In the genomic region with DNA sequence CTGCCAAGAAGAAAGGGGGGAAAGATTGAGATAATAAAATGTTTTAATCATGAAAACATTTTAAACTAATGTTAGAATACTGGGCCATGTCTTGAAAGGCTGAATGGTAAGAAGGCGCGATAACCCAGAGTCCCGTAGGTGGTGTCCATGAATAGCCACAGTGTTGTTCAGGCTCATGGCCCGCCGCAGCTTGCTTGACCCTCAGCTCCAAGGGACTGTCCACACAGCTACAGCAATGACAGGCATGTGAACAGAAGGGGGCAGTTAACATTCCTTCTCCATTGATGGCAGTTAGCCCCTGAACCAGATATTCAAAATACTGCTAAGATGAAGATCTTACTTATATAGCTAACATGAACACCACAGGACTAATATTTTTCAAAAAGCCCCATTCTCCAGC, we compare ENCODE assay signal across 17 mouse cellular contexts.
DNase-seq lines count a peak whose midpoint lies in the region; ATAC-seq and TF ChIP-seq lines count a peak whose summit lies in the region.
"Had no signal": no experiment of that assay in that cellular context is flagged by ENCODE, and none has a peak within 500 bp of the region (broad histone marks: within the 10 kb centered on the region; RNA-seq: fewer than 3 reads in every experiment).

No protein-coding gene starts in this region.

- no peak overlapping the region for H3K4me2 ChIP-seq in kidney, embryonic 14.5 days (replicated peaks; ENCODE audit: low read depth, low read length)
- no peak overlapping the region for H3K4me2 ChIP-seq in neural tube, embryonic 13.5 days
- H3K4me2 ChIP-seq in neural tube, embryonic 15.5 days = no peak overlapping the region
- H3K4me2 ChIP-seq: embryonic facial prominence, embryonic 13.5 days; liver, embryonic 11.5 days; lung, embryonic 14.5 days had no signal

- TF ChIP-seq EP300 in heart, adult 2 months (IDR thresholded peaks at IDR 0.05; ENCODE audit: insufficient read depth, low read depth, low read length) = no peak

- H3K4me1 ChIP-seq in heart, adult 2 months (ENCODE audit: control insufficient read depth, insufficient read depth, low read length) = peaks cover 29% of the 10 kb centered on the region
- H3K4me1 ChIP-seq in kidney, adult 2 months (ENCODE audit: control insufficient read depth, insufficient read depth, low read length) = peaks cover 11% of the 10 kb centered on the region; the same call in 1 of the 2 replicates
- H3K4me1 ChIP-seq in kidney, embryonic 14.5 days (ENCODE audit: control insufficient read depth, insufficient read depth, low read length) = peaks cover 10% of the 10 kb centered on the region; the same call in 1 of the 2 replicates
- peaks cover 50% of the 10 kb centered on the region for H3K4me1 ChIP-seq in neural tube, embryonic 13.5 days (replicated peaks)
- peaks cover 31% of the 10 kb centered on the region for H3K4me1 ChIP-seq in neural tube, embryonic 15.5 days

- peaks cover 19% of the 10 kb centered on the region for H3K36me3 ChIP-seq in heart, adult 2 months (ENCODE audit: control insufficient read depth, insufficient read depth, low read length)
- H3K36me3 ChIP-seq in kidney, adult 2 months (ENCODE audit: control insufficient read depth, insufficient read depth, low read length) = peaks cover 1% of the 10 kb centered on the region; the same call in 1 of the 2 replicates
- H3K36me3 ChIP-seq in kidney, embryonic 14.5 days (ENCODE audit: control insufficient read depth, insufficient read depth, low read length) = no peaks in the 10 kb centered on the region
- H3K36me3 ChIP-seq in neural tube, embryonic 13.5 days = peaks cover 21% of the 10 kb centered on the region
- H3K36me3 ChIP-seq in neural tube, embryonic 15.5 days = no peaks in the 10 kb centered on the region
- H3K36me3 ChIP-seq: embryonic facial prominence, embryonic 13.5 days; G1E; limb, embryonic 10.5 days had no signal

- H3K9ac ChIP-seq in heart, adult 2 months (ENCODE audit: low read depth, low read length) = no peak overlapping the region
- H3K9ac ChIP-seq in kidney, embryonic 14.5 days (ENCODE audit: low read depth, low read length) = no peak overlapping the region
- H3K9ac ChIP-seq in neural tube, embryonic 13.5 days = no peak overlapping the region
- H3K9ac ChIP-seq in neural tube, embryonic 15.5 days (replicated peaks) = no peak overlapping the region
- H3K9ac ChIP-seq: embryonic facial prominence, embryonic 13.5 days; lung, embryonic 14.5 days had no signal

- no peak for TF ChIP-seq POLR2A in heart, adult 2 months (IDR thresholded peaks at IDR 0.05; ENCODE audit: insufficient read depth, low read depth, low read length)
- no peak for TF ChIP-seq POLR2A in kidney, adult 2 months (IDR thresholded peaks at IDR 0.05; ENCODE audit: low read depth, low read length)

- no peaks in the 10 kb centered on the region for H3K27me3 ChIP-seq in heart, adult 2 months (ENCODE audit: control insufficient read depth, insufficient read depth, low read length)
- no peaks in the 10 kb centered on the region for H3K27me3 ChIP-seq in kidney, adult 2 months (replicated peaks; ENCODE audit: control insufficient read depth, insufficient read depth, low read length)
- H3K27me3 ChIP-seq in kidney, embryonic 14.5 days (ENCODE audit: control insufficient read depth, insufficient read depth, low read length) = no peaks in the 10 kb centered on the region
- no peaks in the 10 kb centered on the region for H3K27me3 ChIP-seq in neural tube, embryonic 13.5 days
- H3K27me3 ChIP-seq in neural tube, embryonic 15.5 days (replicated peaks) = no peaks in the 10 kb centered on the region
- H3K27me3 ChIP-seq: embryonic facial prominence, embryonic 13.5 days had no signal

- H3K4me3 ChIP-seq in heart, adult 2 months = no peak overlapping the region
- H3K4me3 ChIP-seq in kidney, adult 2 months (ENCODE audit: insufficient read depth, low read depth, low read length) = no peak overlapping the region
- no peak overlapping the region for H3K4me3 ChIP-seq in kidney, embryonic 14.5 days (ENCODE audit: low read length)
- H3K4me3 ChIP-seq in neural tube, embryonic 13.5 days = no peak overlapping the region
- no peak overlapping the region for H3K4me3 ChIP-seq in neural tube, embryonic 15.5 days (replicated peaks)
- H3K4me3 ChIP-seq: embryonic facial prominence, embryonic 13.5 days; limb, embryonic 10.5 days had no signal

- no peaks in the 10 kb centered on the region for H3K79me2 ChIP-seq in heart, adult 2 months (replicated peaks; ENCODE audit: control insufficient read depth, insufficient read depth, low read length)

- ATAC-seq in kidney, embryonic 14.5 days (ENCODE audit: low FRiP score, low TSS enrichment) = no peak
- no peak for ATAC-seq in neural tube, embryonic 13.5 days (ENCODE audit: low read depth)
- no peak for ATAC-seq in neural tube, embryonic 15.5 days (ENCODE audit: low FRiP score)
- ATAC-seq: hindbrain, postnatal 0 days had no signal

- 0 out of 2 replicates have a peak, but pooled peaks have one; percentile 6 for TF ChIP-seq CTCF in heart, adult 2 months (IDR thresholded peaks at IDR 0.05)
- TF ChIP-seq CTCF in kidney, adult 2 months (conservative IDR thresholded peaks at IDR 0.05; ENCODE audit: insufficient read depth, insufficient read length, low read depth, low read length) = no peak

- intact Hi-C loops in heart, adult 2 months (cut with DNase I) = loop anchor here (5.0 to 10.0 kb wide), 3 partner anchors 67 to 175 kb away; no protein-coding TSS in a partner anchor

- peak overlapping the region; percentile 90 for H3K27ac ChIP-seq in heart, adult 2 months
- H3K27ac ChIP-seq in kidney, adult 2 months (ENCODE audit: insufficient read depth, low read depth, low read length) = 0 out of 2 replicates have a peak overlapping the region, but pooled peaks have one; percentile 70
- H3K27ac ChIP-seq in kidney, embryonic 14.5 days (ENCODE audit: low read depth, low read length) = no peak overlapping the region
- peak overlapping the region; percentile 75 for H3K27ac ChIP-seq in neural tube, embryonic 13.5 days (replicated peaks)
- H3K27ac ChIP-seq in neural tube, embryonic 15.5 days (replicated peaks) = no peak overlapping the region
- H3K27ac ChIP-seq: limb, embryonic 10.5 days had no signal

- 49% methylated on average over 5 of the region's 5 CpGs for WGBS in heart, adult 2 months
- 79% methylated on average over 5 of the region's 5 CpGs for WGBS in kidney, adult 2 months
- WGBS in kidney, embryonic 14.5 days = 88% methylated on average over 5 of the region's 5 CpGs
- 80% methylated on average over 5 of the region's 5 CpGs for WGBS in neural tube, embryonic 13.5 days
- 89% methylated on average over 5 of the region's 5 CpGs for WGBS in neural tube, embryonic 15.5 days

- H3K9me3 ChIP-seq in kidney, embryonic 14.5 days (ENCODE audit: control insufficient read depth, low read length) = no peaks in the 10 kb centered on the region
- no peaks in the 10 kb centered on the region for H3K9me3 ChIP-seq in neural tube, embryonic 13.5 days
- H3K9me3 ChIP-seq in neural tube, embryonic 15.5 days (replicated peaks) = no peaks in the 10 kb centered on the region
- H3K9me3 ChIP-seq: embryonic facial prominence, embryonic 13.5 days; G1E; limb, embryonic 10.5 days had no signal

- DNase-seq in heart, adult 2 months = no peak
- DNase-seq in heart, postnatal 4 days = no peak
- no peak for DNase-seq in kidney, adult 2 months
- no peak for DNase-seq in right cerebral cortex, postnatal 10 days (ENCODE audit: low spot score in 2 of 2)
- DNase-seq: cerebellum, adult 2 months; kidney, adult 18-20 months; lung, embryonic 14.5 days; lung, postnatal 4 days; right cerebral cortex, postnatal 25 days had no signal

Comparison
In these comparisons a context has a peak if more than half of its experiments do, and no peak if none do; other contexts are left out.
1. H3K27ac ChIP-seq: peak in heart, adult 2 months (single experiment), kidney, adult 2 months (single experiment) and neural tube, embryonic 13.5 days (single experiment); none in kidney, embryonic 14.5 days (single experiment) and neural tube, embryonic 15.5 days (single experiment).